In the genomic region with DNA sequence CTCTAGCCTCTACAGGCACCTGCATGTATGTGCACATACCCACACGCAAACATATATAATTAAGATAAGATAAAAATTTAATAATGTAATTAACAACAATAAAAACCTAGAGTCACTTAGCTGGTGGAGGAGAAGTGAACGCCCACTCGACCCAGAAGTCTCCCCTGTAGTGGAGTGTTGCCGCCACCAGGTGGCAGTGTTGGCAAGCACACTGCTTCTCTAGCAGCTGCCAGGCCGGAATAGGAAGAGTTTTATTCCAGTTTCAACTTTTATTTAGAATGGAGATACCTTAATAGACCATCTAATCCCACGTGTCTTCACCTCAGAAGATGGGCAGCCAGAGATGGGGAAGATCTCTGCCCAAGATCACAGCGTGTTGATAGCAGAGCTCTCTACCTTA, we compare ENCODE assay signal across 8 mouse cellular contexts. TPM values are rescaled to one million over a fixed set of nuclear protein-coding genes. Genes with fewer than 3 reads are reported as not detected.
A peak's percentile ranks its signal among the peaks of the same experiment; 100 is the strongest.
DNase-seq lines count a peak whose midpoint lies in the region; ATAC-seq and TF ChIP-seq lines count a peak whose summit lies in the region.

No protein-coding gene starts in this region.

- H3K27me3 ChIP-seq in forebrain, embryonic 14.5 days (replicated peaks; ENCODE audit: control insufficient read depth, insufficient read depth, low read length), result 0 out of 2 replicates have a peak, but pooled peaks cover 3% of the 10 kb centered on the region
- peaks cover 46% of the 10 kb centered on the region for H3K27me3 ChIP-seq in forebrain, embryonic 12.5 days
- no peaks in the 10 kb centered on the region for H3K27me3 ChIP-seq in forebrain, postnatal 0 days (ENCODE audit: insufficient read depth, low read length)
- H3K27me3 ChIP-seq in hindbrain, postnatal 0 days (ENCODE audit: insufficient read depth, low read length), result no peaks in the 10 kb centered on the region; the same call in 1 of the 2 replicates
- H3K27me3 ChIP-seq in stomach, postnatal 0 days (ENCODE audit: control insufficient read depth, insufficient read depth, low read length), result no peaks in the 10 kb centered on the region; the same call in 1 of the 2 replicates

- no peak overlapping the region for H3K4me3 ChIP-seq in forebrain, embryonic 14.5 days (ENCODE audit: low read depth, low read length)
- no peak overlapping the region for H3K4me3 ChIP-seq in forebrain, embryonic 12.5 days (replicated peaks)
- no peak overlapping the region for H3K4me3 ChIP-seq in bone marrow macrophage, adult 2 months (ENCODE audit: insufficient read depth, low read length)
- H3K4me3 ChIP-seq in forebrain, postnatal 0 days (ENCODE audit: low read depth, low read length), result no peak overlapping the region
- no peak overlapping the region for H3K4me3 ChIP-seq in hindbrain, postnatal 0 days (ENCODE audit: low read length)
- H3K4me3 ChIP-seq in stomach, postnatal 0 days (ENCODE audit: low read depth, low read length), result no peak overlapping the region

- intact Hi-C loops in left cerebral cortex, postnatal 36 days (cut with DNase I), result loop anchor here (1.0 to 5.0 kb wide), 3 partner anchors 51 to 154 kb away; partner anchors contain the start of gene Sost

- TF ChIP-seq POLR2A in bone marrow macrophage, adult 2 months (IDR thresholded peaks at IDR 0.05; ENCODE audit: borderline replicate concordance, low read depth, low read length), result no peak

- DNase-seq in forebrain, embryonic 14.5 days (ENCODE audit: low spot score), result peak; percentile 84
- DNase-seq in forebrain, postnatal 0 days, result peak; percentile 88
- DNase-seq in hindbrain, postnatal 0 days (ENCODE audit: low spot score), result peak; percentile 87
- DNase-seq in left cerebral cortex, postnatal 36 days (ENCODE audit: low spot score in 2 of 2), result peak; percentile 81 to 83
- peak; percentile 78 for DNase-seq in naive thymus-derived CD4-positive, alpha-beta T cell, adult 2 months (ENCODE audit: low read depth)
- DNase-seq in stomach, postnatal 0 days (ENCODE audit: low spot score), result peak; percentile 79

- no peak overlapping the region for H3K4me2 ChIP-seq in forebrain, embryonic 14.5 days (ENCODE audit: low read length)
- no peak overlapping the region for H3K4me2 ChIP-seq in forebrain, embryonic 12.5 days
- H3K4me2 ChIP-seq in forebrain, postnatal 0 days (ENCODE audit: low read depth), result no peak overlapping the region
- H3K4me2 ChIP-seq in hindbrain, postnatal 0 days (ENCODE audit: low read depth, low read length), result no peak overlapping the region
- no peak overlapping the region for H3K4me2 ChIP-seq in stomach, postnatal 0 days (replicated peaks; ENCODE audit: low read depth)

- peaks cover 3% of the 10 kb centered on the region; the same call in 1 of the 2 replicates for H3K4me1 ChIP-seq in forebrain, embryonic 14.5 days (ENCODE audit: control insufficient read depth, insufficient read depth, low read length)
- peaks cover 7% of the 10 kb centered on the region for H3K4me1 ChIP-seq in forebrain, embryonic 12.5 days
- no peaks in the 10 kb centered on the region for H3K4me1 ChIP-seq in bone marrow macrophage, adult 2 months (ENCODE audit: control insufficient read depth, insufficient read depth, low read length)
- no peaks in the 10 kb centered on the region for H3K4me1 ChIP-seq in forebrain, postnatal 0 days (ENCODE audit: insufficient read depth)
- H3K4me1 ChIP-seq in hindbrain, postnatal 0 days (ENCODE audit: insufficient read depth, low read length), result no peaks in the 10 kb centered on the region
- no peaks in the 10 kb centered on the region for H3K4me1 ChIP-seq in stomach, postnatal 0 days (replicated peaks; ENCODE audit: control insufficient read depth, insufficient read depth)

- H3K36me3 ChIP-seq in forebrain, embryonic 14.5 days (ENCODE audit: control insufficient read depth, insufficient read depth, low read length), result no peaks in the 10 kb centered on the region
- no peaks in the 10 kb centered on the region for H3K36me3 ChIP-seq in forebrain, embryonic 12.5 days (replicated peaks)
- H3K36me3 ChIP-seq in forebrain, postnatal 0 days (ENCODE audit: insufficient read depth), result no peaks in the 10 kb centered on the region
- H3K36me3 ChIP-seq in hindbrain, postnatal 0 days (ENCODE audit: insufficient read depth, low read length), result no peaks in the 10 kb centered on the region
- H3K36me3 ChIP-seq in stomach, postnatal 0 days (ENCODE audit: control insufficient read depth, insufficient read depth, low read length), result no peaks in the 10 kb centered on the region

- 0 out of 2 replicates have a peak, but pooled peaks cover 3% of the 10 kb centered on the region for H3K9me3 ChIP-seq in forebrain, embryonic 14.5 days (replicated peaks; ENCODE audit: control insufficient read depth, low read length)
- H3K9me3 ChIP-seq in forebrain, embryonic 12.5 days, result no peaks in the 10 kb centered on the region
- H3K9me3 ChIP-seq in forebrain, postnatal 0 days (ENCODE audit: low read length), result no peaks in the 10 kb centered on the region
- no peaks in the 10 kb centered on the region for H3K9me3 ChIP-seq in hindbrain, postnatal 0 days (ENCODE audit: low read length)
- no peaks in the 10 kb centered on the region for H3K9me3 ChIP-seq in stomach, postnatal 0 days (ENCODE audit: control insufficient read depth, low read length)

- no peak; the same call in 1 of the 2 replicates for ATAC-seq in forebrain, embryonic 14.5 days
- ATAC-seq in forebrain, embryonic 12.5 days (ENCODE audit: low FRiP score), result no peak
- peak; percentile 58; the same call in 1 of the 2 replicates for ATAC-seq in forebrain, postnatal 0 days
- peak; percentile 18 for ATAC-seq in hindbrain, postnatal 0 days
- no peak for ATAC-seq in stomach, postnatal 0 days (ENCODE audit: low FRiP score, low TSS enrichment)

- TF ChIP-seq CTCF in bone marrow macrophage, adult 2 months (IDR thresholded peaks at IDR 0.05; ENCODE audit: low read depth, low read length), result peak; percentile 97
- TF ChIP-seq CTCF in forebrain, postnatal 0 days (IDR thresholded peaks at IDR 0.05; ENCODE audit: low read depth), result peak; percentile 98
- peak; percentile 98 for TF ChIP-seq CTCF in hindbrain, postnatal 0 days (IDR thresholded peaks at IDR 0.05; ENCODE audit: low read depth)
- TF ChIP-seq CTCF in stomach, postnatal 0 days (IDR thresholded peaks at IDR 0.05; ENCODE audit: low read depth), result peak; percentile 98

- no peak for TF ChIP-seq EP300 in stomach, postnatal 0 days (optimal IDR thresholded peaks at IDR 0.05)

- no peak overlapping the region for H3K9ac ChIP-seq in forebrain, embryonic 14.5 days (ENCODE audit: low read length)
- H3K9ac ChIP-seq in forebrain, embryonic 12.5 days, result no peak overlapping the region
- H3K9ac ChIP-seq in forebrain, postnatal 0 days, result no peak overlapping the region
- H3K9ac ChIP-seq in hindbrain, postnatal 0 days (replicated peaks; ENCODE audit: low read length), result no peak overlapping the region
- H3K9ac ChIP-seq in stomach, postnatal 0 days (ENCODE audit: low read length), result no peak overlapping the region

- under 1% methylated on average over 7 of the region's 7 CpGs for WGBS in forebrain, embryonic 14.5 days
- WGBS in forebrain, embryonic 12.5 days, result 3% methylated on average over 7 of the region's 7 CpGs
- 2% methylated on average over 7 of the region's 7 CpGs for WGBS in forebrain, postnatal 0 days
- WGBS in hindbrain, postnatal 0 days, result 1% methylated on average over 7 of the region's 7 CpGs
- WGBS in stomach, postnatal 0 days, result 1% methylated on average over 7 of the region's 7 CpGs

- H3K27ac ChIP-seq in forebrain, embryonic 14.5 days (ENCODE audit: low read depth, low read length), result no peak overlapping the region
- no peak overlapping the region for H3K27ac ChIP-seq in forebrain, embryonic 12.5 days
- no peak overlapping the region for H3K27ac ChIP-seq in bone marrow macrophage, adult 2 months (ENCODE audit: insufficient read depth, low read depth, low read length)
- no peak overlapping the region for H3K27ac ChIP-seq in forebrain, postnatal 0 days (ENCODE audit: low read depth, low read length)
- H3K27ac ChIP-seq in hindbrain, postnatal 0 days, result no peak overlapping the region
- no peak overlapping the region for H3K27ac ChIP-seq in stomach, postnatal 0 days (replicated peaks)

RNA-seq across cellular contexts. Expression of gene Etv4, which starts 28.1 kb away (rescaled TPM):
- 3.5 and 4.5 TPM in 2 replicates for polyA plus RNA-seq in forebrain, embryonic 14.5 days (2014; fragmentation: Nextera tagmentation; extraction: Ambion mirVana)
- 4.7 and 7.0 TPM in 2 replicates for polyA plus RNA-seq in forebrain, embryonic 12.5 days (2016; fragmentation: Nextera tagmentation; extraction: Ambion mirVana)
- 1.1 TPM in 1 of 2 replicates, not detected in the other for polyA plus RNA-seq in bone marrow macrophage, adult 2 months (2012; ENCODE audit: insufficient read depth, insufficient read length, missing spikeins)
- 24.2 and 25.1 TPM in 2 replicates for total RNA-seq in forebrain, postnatal 0 days (2014; rRNA removed)
- 15.9 and 16.8 TPM in 2 replicates for polyA plus RNA-seq in forebrain, postnatal 0 days (2015; fragmentation: Nextera tagmentation; extraction: Ambion mirVana)
- 47.7 and 56.9 TPM in 2 replicates for total RNA-seq in hindbrain, postnatal 0 days (2014; rRNA removed)
- polyA plus RNA-seq in hindbrain, postnatal 0 days (2015; fragmentation: Nextera tagmentation; extraction: Ambion mirVana), result 22.5 and 30.2 TPM in 2 replicates
- 10 to 100 TPM; 13.9 to 20.3 TPM for total RNA-seq in left cerebral cortex, postnatal 36 days (2021)
- polyA plus RNA-seq in stomach, postnatal 0 days (2015; fragmentation: Nextera tagmentation; extraction: Ambion mirVana), result 1.8 and 2.0 TPM in 2 replicates

Comparison
In these comparisons a context has a peak if more than half of its experiments do, and no peak if none do; other contexts are left out.
1. ATAC-seq: peak in forebrain, postnatal 0 days (single experiment) and hindbrain, postnatal 0 days (single experiment); none in forebrain, embryonic 14.5 days (single experiment), forebrain, embryonic 12.5 days (single experiment) and stomach, postnatal 0 days (single experiment).
2. Peak in every context shown above with its lines, with median percentiles within 50 percentile points of each other: DNase-seq and CTCF ChIP-seq.